Mouse (Mus musculus) C2C12 (cell line): ENCODE results near the gene Vstm2a.

ENCODE experiments used
- CEBPB ChIP-seq: IDR thresholded peaks from one replicate; pipeline ENCODE4 v1.6.1; 2011; ENCODE audit warnings: low read depth, mild to moderate bottlenecking, control low read depth, moderate library complexity
- CTCF ChIP-seq: IDR thresholded peaks from one replicate; pipeline ENCODE4 v1.5.1; 2011; ENCODE audit not compliant: control insufficient read depth, insufficient read depth, insufficient read length
- MYOD1 ChIP-seq: IDR thresholded peaks from one replicate; pipeline ENCODE4 v1.6.1; 2011; ENCODE audit warnings: low read depth; ENCODE audit not compliant: control insufficient read depth, insufficient read length
- MYOG ChIP-seq: IDR thresholded peaks from one replicate; pipeline ENCODE4 v1.6.1; 2011; ENCODE audit not compliant: control insufficient read depth, insufficient read length; ENCODE audit errors: extremely low read depth

DNA sequence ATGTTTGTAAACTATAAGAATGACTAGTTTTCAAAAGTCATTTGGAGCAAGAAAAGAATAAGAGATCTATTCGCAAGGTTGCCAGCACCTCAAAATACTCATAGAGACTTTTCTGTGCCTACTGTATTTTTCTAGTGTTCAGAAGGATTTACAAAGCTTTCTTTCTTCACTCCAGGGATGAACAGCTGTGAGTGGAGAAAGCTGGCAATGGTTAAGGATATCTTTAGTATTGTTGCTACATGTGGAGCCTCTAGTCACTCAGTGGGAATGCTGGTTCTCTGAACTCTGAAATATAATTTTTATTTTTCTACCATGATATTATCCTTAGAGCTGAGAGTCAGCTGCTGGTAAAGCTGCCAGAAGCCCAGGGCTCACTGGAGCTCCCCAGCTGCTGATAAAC is 10.9 kb downstream of the Vstm2a start:
- TF ChIP-seq CTCF, result no peak
- no peak for TF ChIP-seq MYOD1
- TF ChIP-seq MYOG, result no peak
- TF ChIP-seq CEBPB, result no peak
